Mouse (Mus musculus): ENCODE results near the gene Mgat5. TPM values are rescaled to one million over a fixed set of nuclear protein-coding genes. Genes with fewer than 3 reads are reported as not detected.
A peak's percentile ranks its signal among the peaks of the same experiment; 100 is the strongest.

Gene Mgat5
- polyA plus RNA-seq, 1 experiment from 2014 or later, result 5.5 TPM

DNA sequence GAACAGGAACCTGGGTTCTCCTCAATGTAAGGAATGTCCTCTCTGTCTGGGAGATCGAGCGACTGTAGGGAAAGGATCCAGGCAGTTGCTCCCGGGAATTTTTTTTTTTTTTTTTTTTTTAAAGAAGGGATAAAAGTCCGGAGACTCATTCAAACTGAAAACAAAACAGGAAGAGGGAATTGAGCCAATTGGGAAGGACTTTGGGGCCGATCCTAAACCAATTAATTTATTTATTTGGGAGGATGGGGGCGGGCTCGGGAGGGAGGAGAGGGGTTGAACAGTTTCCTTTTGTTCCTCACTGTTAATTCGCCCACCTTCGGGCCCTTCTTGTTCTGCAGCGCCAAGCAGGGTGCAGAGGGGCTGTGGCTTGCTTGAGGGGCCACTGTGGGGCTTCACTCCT, 278.1 kb downstream of the Mgat5 start:
- no peaks in the 10 kb centered on the region for H3K4me1 ChIP-seq
- 64% methylated on average over 10 of the region's 10 CpGs for WGBS
- ATAC-seq (ENCODE audit: insufficient number of reproducible peaks, low FRiP score, low TSS enrichment, low read depth), result no peak
- no peak overlapping the region for H3K4me2 ChIP-seq (replicated peaks)
- H3K27ac ChIP-seq (replicated peaks), result no peak overlapping the region
- no peak overlapping the region for H3K9ac ChIP-seq
- H3K27me3 ChIP-seq, result no peaks in the 10 kb centered on the region
- H3K36me3 ChIP-seq, result peaks cover 22% of the 10 kb centered on the region; the same call in 1 of the 2 replicates
- H3K4me3 ChIP-seq (replicated peaks), result no peak overlapping the region
- H3K9me3 ChIP-seq (replicated peaks), result no peaks in the 10 kb centered on the region

DNA sequence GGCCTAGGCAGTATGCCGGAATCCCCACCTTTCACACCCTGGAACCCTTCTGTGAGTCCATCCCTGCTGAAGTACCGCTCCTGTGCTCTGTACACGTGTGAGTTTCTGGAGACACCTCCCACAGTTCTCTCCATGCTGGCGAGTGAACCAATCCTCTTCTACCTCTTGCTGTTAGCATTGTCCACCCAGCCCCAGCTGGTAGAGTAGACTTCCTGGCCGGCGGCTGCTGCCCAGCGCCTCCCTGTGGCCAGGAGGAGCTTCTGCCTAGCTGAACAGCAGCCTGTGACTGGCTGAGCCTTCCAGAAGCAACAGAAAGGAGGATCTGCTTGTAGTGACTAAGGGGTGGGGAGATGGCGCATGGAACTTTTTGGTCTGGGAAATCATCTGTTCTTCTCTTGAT, 279.4 kb downstream of the Mgat5 start:
- H3K36me3 ChIP-seq, result peaks cover 15% of the 10 kb centered on the region; the same call in 1 of the 2 replicates
- no peaks in the 10 kb centered on the region for H3K27me3 ChIP-seq
- no peaks in the 10 kb centered on the region for H3K4me1 ChIP-seq
- H3K9me3 ChIP-seq (replicated peaks), result no peaks in the 10 kb centered on the region
- H3K4me3 ChIP-seq (replicated peaks), result no peak overlapping the region
- WGBS, result 94% methylated on average over 8 of the region's 8 CpGs
- ATAC-seq (ENCODE audit: insufficient number of reproducible peaks, low FRiP score, low TSS enrichment, low read depth), result 0 out of 2 replicates have a peak, but pooled peaks have one; percentile 32
- H3K27ac ChIP-seq (replicated peaks), result no peak overlapping the region
- no peak overlapping the region for H3K9ac ChIP-seq
- no peak overlapping the region for H3K4me2 ChIP-seq (replicated peaks)

DNA sequence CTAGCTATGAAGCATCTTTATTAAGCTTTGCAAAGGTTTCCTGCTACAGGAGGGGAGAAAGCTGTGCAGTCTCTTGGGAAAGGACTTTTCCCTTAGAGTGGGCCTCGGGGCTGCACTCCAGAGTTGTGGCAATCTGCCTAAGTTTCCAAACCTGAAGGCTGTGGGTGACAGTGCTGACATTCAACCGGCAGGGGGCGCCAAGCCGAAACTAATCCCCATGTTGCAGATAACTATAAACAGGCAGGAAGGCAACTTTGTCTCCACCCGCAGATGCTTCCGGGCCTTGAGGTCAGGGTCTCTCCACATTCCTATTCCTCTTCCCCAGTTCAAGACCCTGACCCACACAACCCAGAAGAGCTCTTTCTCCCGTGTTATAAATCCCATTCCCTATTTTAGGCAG, 280.0 kb downstream of the Mgat5 start:
- 42% methylated on average over 7 of the region's 7 CpGs for WGBS

DNA sequence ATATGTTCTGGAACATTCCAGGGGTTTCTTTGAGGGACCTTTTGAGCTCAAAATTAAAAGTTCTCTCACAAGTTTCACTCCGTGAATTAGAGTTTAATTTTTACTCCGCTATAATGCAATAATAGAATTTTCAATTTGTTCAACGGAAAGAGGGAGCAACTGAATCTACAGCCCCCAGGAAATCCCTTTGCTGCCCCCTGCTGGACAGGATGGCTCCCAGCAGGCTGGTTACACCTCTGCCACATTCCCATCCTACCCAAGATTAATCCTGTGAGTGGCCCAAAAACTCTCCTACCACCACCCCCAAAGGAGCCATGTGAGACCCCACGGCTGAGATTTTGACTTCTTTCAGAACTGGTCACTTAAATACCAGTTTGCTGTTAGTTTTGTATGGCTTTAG, 282.3 kb downstream of the Mgat5 start:
- Histone ChIP-seq H3K36me3 (peaks cover 14% of the 10 kb centered on the region; the same call in 1 of the 2 replicates), H3K4me3 (replicated peaks) (no peak overlapping the region), H3K4me2 (replicated peaks) (no peak overlapping the region), H3K4me1 (no peaks in the 10 kb centered on the region), H3K27ac (replicated peaks) (no peak overlapping the region), H3K9ac (no peak overlapping the region), H3K27me3 (no peaks in the 10 kb centered on the region), H3K9me3 (replicated peaks) (no peaks in the 10 kb centered on the region)
- ATAC-seq (ENCODE audit: insufficient number of reproducible peaks, low FRiP score, low TSS enrichment, low read depth), result no peak
- WGBS, result 80% methylated on average over 4 of the region's 4 CpGs

More for the DNA sequence above, 280.0 kb downstream of the Mgat5 start:
- H3K27me3 ChIP-seq, result no peaks in the 10 kb centered on the region
- H3K4me3 ChIP-seq (replicated peaks), result no peak overlapping the region
- H3K4me2 ChIP-seq (replicated peaks), result no peak overlapping the region
- no peak overlapping the region for H3K27ac ChIP-seq (replicated peaks)
- no peaks in the 10 kb centered on the region for H3K9me3 ChIP-seq (replicated peaks)
- no peaks in the 10 kb centered on the region for H3K4me1 ChIP-seq
- no peak for ATAC-seq (ENCODE audit: insufficient number of reproducible peaks, low FRiP score, low TSS enrichment, low read depth)
- H3K36me3 ChIP-seq, result peaks cover 15% of the 10 kb centered on the region; the same call in 1 of the 2 replicates
- H3K9ac ChIP-seq, result no peak overlapping the region

DNA sequence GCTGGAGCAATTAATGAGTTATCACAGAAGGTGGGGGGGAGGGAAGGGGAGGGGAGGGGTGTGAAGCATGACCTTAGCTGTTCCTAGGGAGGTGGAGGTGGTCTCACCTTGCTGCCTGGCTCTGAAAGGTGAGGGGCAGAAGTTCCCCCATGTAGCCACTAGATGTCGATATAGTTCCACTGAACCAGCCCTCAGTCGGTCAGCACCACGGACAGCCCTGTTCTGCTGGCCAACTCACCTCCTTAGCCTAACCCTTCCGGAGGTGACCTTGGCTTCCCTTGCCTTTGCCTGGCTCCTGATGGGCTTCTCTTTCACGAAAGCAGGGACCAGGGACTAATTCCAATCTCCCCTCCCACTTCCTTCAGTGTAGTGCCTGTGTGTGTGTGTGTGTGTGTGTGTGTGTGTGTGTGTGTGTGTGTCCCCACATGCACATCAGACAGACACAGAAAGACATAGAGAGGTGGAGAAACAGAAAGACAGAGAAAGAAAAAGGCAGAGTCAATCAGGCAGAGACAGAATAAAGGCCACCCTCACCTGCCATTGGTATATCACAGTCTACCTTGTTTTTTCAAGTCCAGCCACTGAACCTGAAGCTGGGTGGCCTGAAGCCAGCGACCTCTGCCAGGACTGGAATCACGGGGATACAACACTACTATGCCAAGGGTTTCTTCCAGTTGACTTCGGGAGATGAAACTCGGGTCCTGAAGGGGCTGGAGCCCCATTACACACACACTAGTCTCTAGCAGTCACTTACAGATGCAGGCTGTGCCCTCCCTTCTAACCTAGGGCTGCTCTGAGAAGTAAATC, 292.1 kb downstream of the Mgat5 start:
- ATAC-seq (ENCODE audit: insufficient number of reproducible peaks, low FRiP score, low TSS enrichment, low read depth), result no peak
- no peaks in the 10 kb centered on the region for H3K27me3 ChIP-seq
- H3K27ac ChIP-seq (replicated peaks), result no peak overlapping the region
- WGBS, result 31% methylated on average over 9 of the region's 9 CpGs
- H3K4me3 ChIP-seq (replicated peaks), result no peak overlapping the region
- H3K36me3 ChIP-seq, result no peaks in the 10 kb centered on the region
- H3K9me3 ChIP-seq (replicated peaks), result no peaks in the 10 kb centered on the region
- no peak overlapping the region for H3K9ac ChIP-seq
- H3K4me2 ChIP-seq (replicated peaks), result no peak overlapping the region
- no peaks in the 10 kb centered on the region for H3K4me1 ChIP-seq

DNA sequence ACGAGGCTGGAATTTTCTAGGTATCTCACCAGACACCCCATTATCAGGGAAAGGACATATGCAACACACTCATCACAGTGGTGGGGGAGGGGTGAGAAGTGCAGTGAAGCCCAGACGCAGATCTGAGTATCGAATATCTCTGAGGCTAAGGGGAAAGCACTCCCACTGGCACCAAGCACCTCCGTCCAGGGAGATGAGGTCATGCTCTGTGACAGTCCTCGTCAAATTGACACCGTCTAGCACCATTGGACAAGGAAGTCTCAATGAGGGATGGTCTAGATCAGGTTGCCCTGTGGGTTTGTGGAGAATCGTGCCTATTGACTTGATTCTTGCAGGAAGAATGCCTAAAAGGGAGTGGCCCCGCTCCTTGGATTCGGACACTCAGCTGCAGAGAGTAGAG, 293.9 kb downstream of the Mgat5 start:
- H3K9me3 ChIP-seq (replicated peaks), result no peaks in the 10 kb centered on the region
- no peaks in the 10 kb centered on the region for H3K36me3 ChIP-seq
- no peak overlapping the region for H3K4me2 ChIP-seq (replicated peaks)
- H3K4me1 ChIP-seq, result no peaks in the 10 kb centered on the region
- no peak overlapping the region for H3K9ac ChIP-seq
- 50% methylated on average over 9 of the region's 9 CpGs for WGBS
- no peaks in the 10 kb centered on the region for H3K27me3 ChIP-seq
- H3K4me3 ChIP-seq (replicated peaks), result no peak overlapping the region
- no peak overlapping the region for H3K27ac ChIP-seq (replicated peaks)
- no peak for ATAC-seq (ENCODE audit: insufficient number of reproducible peaks, low FRiP score, low TSS enrichment, low read depth)

DNA sequence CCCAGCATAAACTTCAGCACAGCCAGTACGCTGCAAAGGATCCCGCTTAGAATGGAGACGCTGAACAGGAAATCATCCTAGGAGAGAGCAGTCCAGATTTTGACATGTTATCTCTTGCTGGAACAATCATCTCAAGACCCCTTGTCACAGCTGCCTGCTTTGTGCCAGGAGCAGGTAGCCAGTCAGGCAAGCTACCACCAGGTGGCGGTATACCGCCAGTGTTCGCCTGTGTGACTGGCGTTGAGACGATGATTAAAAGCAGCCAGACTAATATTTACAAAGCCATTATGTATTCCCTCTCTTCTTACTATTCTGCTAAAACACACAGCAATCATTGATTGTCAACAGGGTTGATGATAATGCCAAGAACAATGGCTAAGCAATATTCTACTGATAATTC, 295.4 kb downstream of the Mgat5 start:
- no peak overlapping the region for H3K9ac ChIP-seq
- H3K4me3 ChIP-seq (replicated peaks), result no peak overlapping the region
- H3K27me3 ChIP-seq, result no peaks in the 10 kb centered on the region
- 6% methylated on average over 8 of the region's 8 CpGs for WGBS
- H3K4me2 ChIP-seq (replicated peaks), result no peak overlapping the region
- no peak overlapping the region for H3K27ac ChIP-seq (replicated peaks)
- ATAC-seq (ENCODE audit: insufficient number of reproducible peaks, low FRiP score, low TSS enrichment, low read depth), result no peak
- no peaks in the 10 kb centered on the region for H3K9me3 ChIP-seq (replicated peaks)
- H3K4me1 ChIP-seq, result no peaks in the 10 kb centered on the region
- no peaks in the 10 kb centered on the region for H3K36me3 ChIP-seq

DNA sequence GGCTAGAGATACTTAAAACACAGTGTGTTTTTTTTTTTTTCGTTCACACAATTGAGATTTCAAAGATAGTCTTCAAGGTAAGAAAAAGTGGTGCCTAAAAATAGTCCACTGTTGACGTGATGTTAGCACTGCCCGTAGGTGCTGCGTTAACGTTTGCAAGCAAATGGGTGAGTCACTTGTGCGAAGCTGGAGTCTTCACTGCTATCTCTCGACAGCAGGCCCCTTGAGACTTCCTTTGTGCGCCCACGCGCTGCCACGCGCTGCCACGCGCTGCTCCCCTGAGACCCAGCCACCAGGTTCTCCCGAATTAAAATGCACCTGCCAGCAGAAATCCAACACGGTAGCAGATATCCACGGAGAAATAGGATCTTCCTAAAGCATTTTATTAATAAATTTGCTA, 295.9 kb downstream of the Mgat5 start:
- no peak for ATAC-seq (ENCODE audit: insufficient number of reproducible peaks, low FRiP score, low TSS enrichment, low read depth)
- WGBS, result 76% methylated on average over 17 of the region's 17 CpGs
- no peaks in the 10 kb centered on the region for H3K27me3 ChIP-seq

DNA sequence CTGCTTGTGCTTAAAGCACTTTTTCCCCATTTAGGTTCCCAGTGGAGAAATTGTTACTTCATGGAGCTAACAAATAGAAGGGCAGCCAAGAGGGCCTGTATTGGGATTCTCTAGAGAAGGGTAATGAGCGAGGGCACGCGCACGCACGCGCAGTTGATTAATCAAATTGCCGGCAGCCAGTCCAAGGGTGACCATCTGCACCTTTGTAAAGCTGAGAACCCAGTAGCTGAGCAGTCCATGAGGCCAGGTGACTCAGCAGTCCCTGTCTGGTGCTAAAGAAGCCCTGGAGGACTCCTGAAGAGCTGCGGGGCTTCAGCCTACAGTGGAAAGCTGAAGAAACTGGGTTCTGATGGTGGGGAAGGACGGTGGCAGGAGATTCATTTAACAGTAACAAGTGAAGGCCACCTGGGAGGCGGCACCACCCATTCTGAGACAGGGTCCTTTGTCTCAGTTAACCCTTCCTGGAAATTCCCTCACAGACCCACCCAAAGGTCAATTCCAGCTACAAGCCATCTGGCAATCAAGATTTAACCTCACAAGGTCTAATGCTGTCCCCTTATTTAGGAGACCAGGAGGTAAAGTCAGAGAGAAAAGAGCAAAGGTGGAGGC, 302.3 kb downstream of the Mgat5 start:
- 73% methylated on average over 10 of the region's 10 CpGs for WGBS
- H3K27me3 ChIP-seq, result no peaks in the 10 kb centered on the region
- no peak overlapping the region for H3K9ac ChIP-seq
- no peak overlapping the region for H3K27ac ChIP-seq (replicated peaks)
- ATAC-seq (ENCODE audit: insufficient number of reproducible peaks, low FRiP score, low TSS enrichment, low read depth), result no peak
- no peaks in the 10 kb centered on the region for H3K4me1 ChIP-seq
- no peak overlapping the region for H3K4me3 ChIP-seq (replicated peaks)
- no peaks in the 10 kb centered on the region for H3K36me3 ChIP-seq
- H3K4me2 ChIP-seq (replicated peaks), result no peak overlapping the region
- no peaks in the 10 kb centered on the region for H3K9me3 ChIP-seq (replicated peaks)

More for the DNA sequence above, 295.9 kb downstream of the Mgat5 start:
- no peaks in the 10 kb centered on the region for H3K36me3 ChIP-seq
- no peak overlapping the region for H3K9ac ChIP-seq
- no peak overlapping the region for H3K27ac ChIP-seq (replicated peaks)
- no peak overlapping the region for H3K4me2 ChIP-seq (replicated peaks)
- no peaks in the 10 kb centered on the region for H3K9me3 ChIP-seq (replicated peaks)
- H3K4me3 ChIP-seq (replicated peaks), result no peak overlapping the region
- H3K4me1 ChIP-seq, result no peaks in the 10 kb centered on the region

DNA sequence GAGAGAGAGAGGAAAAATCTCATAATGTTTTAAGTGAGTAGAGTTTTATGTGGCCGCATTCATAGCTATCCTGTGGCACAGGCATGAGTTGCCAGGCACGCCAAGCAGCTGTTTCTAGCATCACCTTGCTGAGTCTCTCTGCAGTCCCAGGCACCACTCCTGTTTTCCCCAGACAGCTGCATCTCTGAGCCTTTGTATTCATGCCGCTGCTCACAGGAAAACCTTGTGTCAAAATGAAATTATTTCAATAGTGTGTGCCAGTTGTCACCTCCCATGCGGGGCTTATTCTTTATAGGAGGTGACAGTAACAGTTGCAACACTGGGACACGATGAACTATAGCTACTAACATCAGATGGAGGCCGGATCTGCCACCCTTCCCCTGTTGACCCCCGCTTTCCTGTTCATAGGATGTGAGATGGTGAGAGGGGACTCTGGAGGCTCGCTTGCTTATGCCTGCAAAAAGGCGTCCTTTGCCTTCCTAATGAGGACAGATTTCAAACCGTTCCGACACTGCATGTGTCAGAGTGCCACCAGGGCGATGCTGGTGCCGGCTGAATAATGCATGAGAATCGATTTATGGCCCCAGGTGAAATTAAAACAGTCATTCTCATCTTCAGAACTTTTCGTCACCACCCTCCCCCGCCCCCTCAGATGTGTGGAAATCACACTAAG, 303.4 kb downstream of the Mgat5 start:
- no peaks in the 10 kb centered on the region for H3K36me3 ChIP-seq
- WGBS, result 75% methylated on average over 16 of the region's 16 CpGs
- no peaks in the 10 kb centered on the region for H3K4me1 ChIP-seq
- no peaks in the 10 kb centered on the region for H3K27me3 ChIP-seq
- H3K4me3 ChIP-seq (replicated peaks), result no peak overlapping the region
- no peak overlapping the region for H3K9ac ChIP-seq
- ATAC-seq (ENCODE audit: insufficient number of reproducible peaks, low FRiP score, low TSS enrichment, low read depth), result no peak
- no peaks in the 10 kb centered on the region for H3K9me3 ChIP-seq (replicated peaks)
- H3K27ac ChIP-seq (replicated peaks), result no peak overlapping the region
- no peak overlapping the region for H3K4me2 ChIP-seq (replicated peaks)

DNA sequence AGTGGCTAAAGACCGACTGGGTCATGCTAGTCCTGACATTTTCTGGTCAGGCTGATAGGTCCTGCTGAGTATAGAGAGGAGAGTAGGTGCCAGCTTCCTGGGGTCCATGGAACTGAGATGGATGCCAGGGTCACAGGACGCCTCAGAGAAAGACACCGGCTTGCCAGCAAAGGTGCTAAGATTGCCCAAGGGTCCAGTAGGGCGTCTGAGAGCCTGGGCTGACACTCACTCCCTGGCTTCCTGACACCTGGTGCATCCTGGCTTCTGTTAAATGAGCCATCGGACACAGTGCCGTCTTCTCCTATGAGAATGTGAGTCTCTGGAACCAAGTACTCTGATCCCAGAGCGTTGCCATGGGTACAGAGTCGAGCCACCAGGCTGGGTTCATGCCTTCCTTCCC, 304.1 kb downstream of the Mgat5 start:
- 81% methylated on average over 8 of the region's 8 CpGs for WGBS
- Histone ChIP-seq H3K9ac (no peak overlapping the region), H3K4me3 (replicated peaks) (no peak overlapping the region), H3K27me3 (no peaks in the 10 kb centered on the region), H3K27ac (replicated peaks) (no peak overlapping the region), H3K36me3 (no peaks in the 10 kb centered on the region), H3K4me1 (no peaks in the 10 kb centered on the region), H3K4me2 (replicated peaks) (no peak overlapping the region), H3K9me3 (replicated peaks) (no peaks in the 10 kb centered on the region)
- ATAC-seq (ENCODE audit: insufficient number of reproducible peaks, low FRiP score, low TSS enrichment, low read depth), result no peak

Data from embryonic facial prominence, embryonic 15.5 days (tissue).